Mouse (Mus musculus) midbrain, embryonic 15.5 days (tissue): ENCODE data around the gene Gm42957. TPM values are rescaled to one million over a fixed set of nuclear protein-coding genes. Genes with fewer than 3 reads are reported as not detected.

ENCODE experiments used
- ATAC-seq: fragments of 200-750 bp; cut with Nextera tagmentation; replicated peaks from 2 replicates; pipeline ENCODE4 v1.8.0; 2017; ENCODE audit warnings: moderate TSS enrichment
- H3K27ac ChIP-seq: fragments of 300-500 bp; sonication (generic); 2 replicates; pipeline ENCODE4 v1.5.1; 2015; ENCODE audit warnings: mild to moderate bottlenecking, inconsistent platforms
- H3K27me3 ChIP-seq: fragments of 300-500 bp; sonication (generic); replicated peaks from 2 replicates; pipeline ENCODE4 v1.6.1; 2015; ENCODE audit warnings: inconsistent platforms
- H3K36me3 ChIP-seq: fragments of 300-500 bp; sonication (generic); replicated peaks from 2 replicates; pipeline ENCODE4 v1.6.1; 2015; ENCODE audit warnings: inconsistent platforms
- H3K4me1 ChIP-seq: fragments of 300-500 bp; sonication (generic); 2 replicates; pipeline ENCODE4 v1.6.1; 2015; ENCODE audit warnings: inconsistent platforms
- H3K4me2 ChIP-seq: fragments of 300-500 bp; sonication (generic); 2 replicates; pipeline ENCODE4 v1.6.1; 2015; ENCODE audit warnings: inconsistent platforms, mild to moderate bottlenecking, moderate library complexity
- H3K4me3 ChIP-seq: fragments of 300-500 bp; sonication (generic); 2 replicates; pipeline ENCODE4 v1.5.1; 2015; ENCODE audit warnings: mild to moderate bottlenecking, inconsistent platforms
- H3K9ac ChIP-seq: fragments of 300-500 bp; sonication (generic); 2 replicates; pipeline ENCODE4 v1.6.1; 2015; ENCODE audit warnings: mild to moderate bottlenecking, inconsistent platforms
- H3K9me3 ChIP-seq: fragments of 300-500 bp; sonication (generic); 2 replicates; pipeline ENCODE4 v1.6.1; 2016; ENCODE audit warnings: inconsistent platforms
- WGBS: fragments of 180-500 bp; shearing (Covaris S2); methylation state at CpG from one replicate; pipeline ENCODE4 v1.1.7; 2015; ENCODE audit warnings: mixed read lengths; 5-methylcytosine and 5-hydroxymethylcytosine counted together
- polyA plus RNA-seq: library from polyadenylated mRNA; unstranded; fragments of >200 nt; fragmentation: Nextera tagmentation; extraction: Ambion mirVana; gene quantifications from 2 replicates; pipeline ENCODE4 v1.2.1, GENCODE M21; 2015

Gene Gm42957
- polyA plus RNA-seq, 1 experiment from 2014 or later = 0.34 TPM

- no peak overlapping the region for H3K27ac ChIP-seq
- no peaks in the 10 kb centered on the region for H3K36me3 ChIP-seq
- 94% methylated on average over 5 of the region's 5 CpGs for WGBS
- no peak for ATAC-seq
- H3K4me3 ChIP-seq = no peak overlapping the region
- H3K9ac ChIP-seq = no peak overlapping the region
- H3K4me1 ChIP-seq = peaks cover 11% of the 10 kb centered on the region; the same call in 1 of the 2 replicates
- H3K27me3 ChIP-seq = peaks cover 2% of the 10 kb centered on the region; the same call in 1 of the 2 replicates
- no peak overlapping the region for H3K4me2 ChIP-seq
- no peaks in the 10 kb centered on the region for H3K9me3 ChIP-seq
These were observed 33.3 kb downstream of the Gm42957 start for GRCm38 (mm10) chr3:96668424-96669067.

GRCm38 (mm10) chr3:96669727-96670468 lies 34.6 kb downstream of the Gm42957 start, which contains the start of gene Ankrd35:
Gene Ankrd35, plus strand, starts transcription at chr3:96670131.
- Histone ChIP-seq H3K27me3 (peaks cover 2% of the 10 kb centered on the region; the same call in 1 of the 2 replicates), H3K4me3 (peak within 1 kb of the TSS; percentile 47), H3K9ac (peak within 1 kb of the TSS; percentile 34), H3K27ac (no peak within 1 kb of the TSS), H3K4me1 (peaks cover 5% of the 10 kb centered on the region; the same call in 1 of the 2 replicates), H3K9me3 (no peaks in the 10 kb centered on the region), H3K36me3 (no peaks in the 10 kb centered on the region), H3K4me2 (peak within 1 kb of the TSS; percentile 58)
- WGBS = 5% methylated on average over 35 of the region's 35 CpGs
- ATAC-seq = peak; percentile 94

- no peak overlapping the region for H3K27ac ChIP-seq
- H3K9ac ChIP-seq = no peak overlapping the region
- H3K4me2 ChIP-seq = no peak overlapping the region
- H3K4me3 ChIP-seq = no peak overlapping the region
- no peak for ATAC-seq
- H3K4me1 ChIP-seq = peaks cover 5% of the 10 kb centered on the region; the same call in 1 of the 2 replicates
- WGBS = 93% methylated on average over 5 of the region's 5 CpGs
- peaks cover 2% of the 10 kb centered on the region; the same call in 1 of the 2 replicates for H3K27me3 ChIP-seq
- no peaks in the 10 kb centered on the region for H3K9me3 ChIP-seq
- no peaks in the 10 kb centered on the region for H3K36me3 ChIP-seq
These were observed 36.2 kb downstream of the Gm42957 start for GRCm38 (mm10) chr3:96671519-96671918.

GRCm38 (mm10) chr3:96673514-96673913 lies 38.2 kb downstream of the Gm42957 start:
- Histone ChIP-seq H3K9ac (no peak overlapping the region), H3K9me3 (no peaks in the 10 kb centered on the region), H3K27ac (no peak overlapping the region), H3K4me1 (peaks cover 5% of the 10 kb centered on the region; the same call in 1 of the 2 replicates), H3K27me3 (peaks cover 2% of the 10 kb centered on the region; the same call in 1 of the 2 replicates), H3K4me2 (no peak overlapping the region), H3K4me3 (no peak overlapping the region), H3K36me3 (no peaks in the 10 kb centered on the region)
- 71% methylated on average over 4 of the region's 4 CpGs for WGBS
- ATAC-seq = no peak

GRCm38 (mm10) chr3:96674442-96674841 lies 39.2 kb downstream of the Gm42957 start:
- Histone ChIP-seq H3K27me3 (peaks cover 2% of the 10 kb centered on the region; the same call in 1 of the 2 replicates), H3K4me3 (no peak overlapping the region), H3K9me3 (no peaks in the 10 kb centered on the region), H3K4me1 (peaks cover 5% of the 10 kb centered on the region; the same call in 1 of the 2 replicates), H3K4me2 (no peak overlapping the region), H3K36me3 (no peaks in the 10 kb centered on the region), H3K9ac (no peak overlapping the region), H3K27ac (no peak overlapping the region)
- 73% methylated on average over 8 of the region's 8 CpGs for WGBS
- ATAC-seq = no peak

- H3K27ac ChIP-seq = no peak overlapping the region
- no peak for ATAC-seq
- no peak overlapping the region for H3K4me2 ChIP-seq
- no peaks in the 10 kb centered on the region for H3K9me3 ChIP-seq
- H3K9ac ChIP-seq = no peak overlapping the region
- peaks cover 9% of the 10 kb centered on the region; the same call in 1 of the 2 replicates for H3K4me1 ChIP-seq
- WGBS = 89% methylated on average over 3 of the region's 3 CpGs
- H3K27me3 ChIP-seq = peaks cover 2% of the 10 kb centered on the region; the same call in 1 of the 2 replicates
- H3K4me3 ChIP-seq = no peak overlapping the region
- H3K36me3 ChIP-seq = no peaks in the 10 kb centered on the region
These were observed 39.9 kb downstream of the Gm42957 start for GRCm38 (mm10) chr3:96675171-96675570.

- 0 out of 2 replicates have a peak, but pooled peaks cover 10% of the 10 kb centered on the region for H3K4me1 ChIP-seq
- no peak overlapping the region for H3K9ac ChIP-seq
- H3K9me3 ChIP-seq = no peaks in the 10 kb centered on the region
- no peak overlapping the region for H3K4me3 ChIP-seq
- no peak overlapping the region for H3K27ac ChIP-seq
- peaks cover 2% of the 10 kb centered on the region; the same call in 1 of the 2 replicates for H3K27me3 ChIP-seq
- 39% methylated on average over 3 of the region's 3 CpGs for WGBS
- no peak for ATAC-seq
- H3K4me2 ChIP-seq = no peak overlapping the region
- no peaks in the 10 kb centered on the region for H3K36me3 ChIP-seq
These were observed 40.4 kb downstream of the Gm42957 start for GRCm38 (mm10) chr3:96675690-96676089.

GRCm38 (mm10) chr3:96678456-96678855 lies 43.2 kb downstream of the Gm42957 start:
- no peak overlapping the region for H3K9ac ChIP-seq
- H3K4me3 ChIP-seq = no peak overlapping the region
- no peaks in the 10 kb centered on the region for H3K27me3 ChIP-seq
- no peaks in the 10 kb centered on the region for H3K36me3 ChIP-seq
- no peak overlapping the region for H3K4me2 ChIP-seq
- H3K4me1 ChIP-seq = 0 out of 2 replicates have a peak, but pooled peaks cover 10% of the 10 kb centered on the region
- H3K27ac ChIP-seq = no peak overlapping the region
- H3K9me3 ChIP-seq = no peaks in the 10 kb centered on the region
- WGBS = 58% methylated on average over 7 of the region's 7 CpGs
- no peak for ATAC-seq

- Histone ChIP-seq H3K9me3 (no peaks in the 10 kb centered on the region), H3K9ac (no peak overlapping the region), H3K4me3 (no peak overlapping the region), H3K27ac (no peak overlapping the region), H3K4me2 (no peak overlapping the region), H3K36me3 (no peaks in the 10 kb centered on the region), H3K27me3 (no peaks in the 10 kb centered on the region), H3K4me1 (0 out of 2 replicates have a peak, but pooled peaks cover 10% of the 10 kb centered on the region)
- no peak for ATAC-seq
- 19% methylated on average over 5 of the region's 5 CpGs for WGBS
These were observed 43.9 kb downstream of the Gm42957 start for GRCm38 (mm10) chr3:96679159-96679674.

GRCm38 (mm10) chr3:96680269-96680956 lies 45.1 kb downstream of the Gm42957 start:
- H3K36me3 ChIP-seq = no peaks in the 10 kb centered on the region
- H3K9me3 ChIP-seq = no peaks in the 10 kb centered on the region
- 0 out of 2 replicates have a peak, but pooled peaks cover 10% of the 10 kb centered on the region for H3K4me1 ChIP-seq
- WGBS = 17% methylated on average over 12 of the region's 12 CpGs
- ATAC-seq = peak; percentile 63
- H3K4me2 ChIP-seq = 0 out of 2 replicates have a peak overlapping the region, but pooled peaks have one; percentile 1
- H3K27ac ChIP-seq = no peak overlapping the region
- H3K9ac ChIP-seq = no peak overlapping the region
- H3K4me3 ChIP-seq = no peak overlapping the region
- no peaks in the 10 kb centered on the region for H3K27me3 ChIP-seq

- 86% methylated on average over 3 of the region's 3 CpGs for WGBS
These were observed 48.2 kb downstream of the Gm42957 start for GRCm38 (mm10) chr3:96683496-96683895.

More at GRCm38 (mm10) chr3:96683496-96683895, 48.2 kb downstream of the Gm42957 start:
- no peak for ATAC-seq
- H3K9ac ChIP-seq = no peak overlapping the region
- no peaks in the 10 kb centered on the region for H3K9me3 ChIP-seq
- H3K27me3 ChIP-seq = no peaks in the 10 kb centered on the region
- H3K27ac ChIP-seq = no peak overlapping the region
- no peak overlapping the region for H3K4me3 ChIP-seq
- no peak overlapping the region for H3K4me2 ChIP-seq
- 0 out of 2 replicates have a peak, but pooled peaks cover 10% of the 10 kb centered on the region for H3K4me1 ChIP-seq
- no peaks in the 10 kb centered on the region for H3K36me3 ChIP-seq
